Comparison of ENCODE assay signal across 7 mouse cellular contexts in the genomic region with DNA sequence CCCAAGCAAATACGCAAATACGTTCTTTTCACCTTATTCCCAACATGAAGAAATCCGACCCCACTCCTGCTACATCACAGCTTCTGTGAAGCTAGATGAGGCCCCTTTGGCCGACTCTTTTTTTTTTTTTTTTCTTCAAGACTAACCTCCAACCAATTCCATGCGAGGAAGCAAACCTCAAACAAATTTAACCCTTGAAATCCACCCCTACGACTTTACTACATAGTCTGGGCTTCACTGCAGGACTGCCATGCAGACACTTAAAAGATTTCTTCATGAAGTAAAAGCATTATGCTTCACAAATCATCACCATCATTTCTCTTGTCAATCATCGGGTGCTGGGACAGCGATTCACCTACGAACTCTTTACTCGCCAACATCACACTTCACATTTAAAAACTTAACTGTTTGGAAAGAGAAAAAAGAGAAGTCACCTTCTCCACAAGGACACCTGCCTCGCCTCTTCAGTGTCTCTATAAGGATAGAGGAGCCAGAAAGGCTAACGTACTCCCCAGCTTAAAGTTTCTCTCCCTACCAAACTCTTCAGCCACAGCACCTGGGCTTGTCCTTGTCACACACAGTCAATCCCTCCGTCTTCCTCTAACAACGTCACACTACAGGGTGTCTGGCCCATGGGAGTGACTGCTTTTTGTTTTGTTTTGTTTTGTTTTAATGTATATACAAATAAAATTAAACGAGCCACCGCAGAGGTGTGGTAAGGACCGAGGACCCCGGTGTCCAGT. TPM values are rescaled to one million over a fixed set of nuclear protein-coding genes. Genes with fewer than 3 reads are reported as not detected.
A peak's percentile ranks its signal among the peaks of the same experiment; 100 is the strongest.
DNase-seq lines count a peak whose midpoint lies in the region; ATAC-seq and TF ChIP-seq lines count a peak whose summit lies in the region.

No protein-coding gene starts in this region.

- TF ChIP-seq CTCF in testis, adult 2 months (IDR thresholded peaks at IDR 0.05; ENCODE audit: control insufficient read depth, insufficient read depth, insufficient replicate concordance, low read depth, low read length) = no peak
- TF ChIP-seq CTCF in olfactory bulb, adult 2 months (IDR thresholded peaks at IDR 0.05; ENCODE audit: insufficient read depth, low read depth, low read length) = no peak

- DNase-seq in testis, postnatal 10 days (ENCODE audit: low spot score) = no peak
- peak; percentile 39 for DNase-seq in limb, embryonic 10.5 days (ENCODE audit: low spot score)
- no peak for DNase-seq in urinary bladder, adult 2 months (ENCODE audit: low spot score)
- no peak for DNase-seq in MN1 (ENCODE audit: low spot score)

- ATAC-seq in embryonic facial prominence, embryonic 12.5 days (ENCODE audit: insufficient number of reproducible peaks, insufficient read depth, low FRiP score, low TSS enrichment) = peak; percentile 10; the same call in 1 of the 2 replicates

- H3K27me3 ChIP-seq in testis, adult 2 months (ENCODE audit: control insufficient read depth, insufficient read depth, low read length) = no peaks in the 10 kb centered on the region
- 0 out of 2 replicates have a peak, but pooled peaks cover 5% of the 10 kb centered on the region for H3K27me3 ChIP-seq in embryonic facial prominence, embryonic 12.5 days
- peaks cover 44% of the 10 kb centered on the region for H3K27me3 ChIP-seq in limb, embryonic 10.5 days (ENCODE audit: low read depth, poor library complexity, severe bottlenecking)

- H3K27ac ChIP-seq in testis, adult 2 months (ENCODE audit: control insufficient read depth, insufficient read depth, low read depth, low read length) = no peak overlapping the region
- no peak overlapping the region for H3K27ac ChIP-seq in embryonic facial prominence, embryonic 12.5 days
- no peak overlapping the region for H3K27ac ChIP-seq in limb, embryonic 10.5 days
- H3K27ac ChIP-seq in olfactory bulb, adult 2 months (ENCODE audit: insufficient read depth, low read depth, low read length) = no peak overlapping the region

- peak overlapping the region; percentile 99 for H3K4me3 ChIP-seq in testis, adult 2 months (ENCODE audit: control insufficient read depth, low read depth, low read length)
- peak overlapping the region; percentile 89 for H3K4me3 ChIP-seq in embryonic facial prominence, embryonic 12.5 days
- peak overlapping the region; percentile 87 for H3K4me3 ChIP-seq in limb, embryonic 10.5 days
- peak overlapping the region; percentile 99 for H3K4me3 ChIP-seq in olfactory bulb, adult 2 months (ENCODE audit: insufficient read depth, low read depth, low read length)

- H3K9me3 ChIP-seq in embryonic facial prominence, embryonic 12.5 days = no peaks in the 10 kb centered on the region
- no peaks in the 10 kb centered on the region for H3K9me3 ChIP-seq in limb, embryonic 10.5 days (replicated peaks)

- WGBS in embryonic facial prominence, embryonic 12.5 days = 8% methylated on average over 18 of the region's 18 CpGs
- WGBS in limb, embryonic 10.5 days = 9% methylated on average over 18 of the region's 18 CpGs
- 7% methylated on average over 18 of the region's 18 CpGs for WGBS in olfactory bulb, adult 2 months

- peaks cover 2% of the 10 kb centered on the region for H3K4me1 ChIP-seq in testis, adult 2 months (ENCODE audit: control insufficient read depth, insufficient read depth, low read length)
- peaks cover 14% of the 10 kb centered on the region for H3K4me1 ChIP-seq in embryonic facial prominence, embryonic 12.5 days
- peaks cover 26% of the 10 kb centered on the region for H3K4me1 ChIP-seq in limb, embryonic 10.5 days
- peaks cover 5% of the 10 kb centered on the region for H3K4me1 ChIP-seq in olfactory bulb, adult 2 months (ENCODE audit: control insufficient read depth, insufficient read depth, low read length)

- no peak for TF ChIP-seq POLR2A in testis, adult 2 months (IDR thresholded peaks at IDR 0.05; ENCODE audit: control insufficient read depth, low read depth, low read length)
- no peak; the same call in 1 of the 2 replicates for TF ChIP-seq POLR2A in olfactory bulb, adult 2 months (IDR thresholded peaks at IDR 0.05; ENCODE audit: insufficient read depth, low read depth, low read length)

- H3K36me3 ChIP-seq in testis, adult 2 months (ENCODE audit: control insufficient read depth, insufficient read depth, low read length) = no peaks in the 10 kb centered on the region
- no peaks in the 10 kb centered on the region for H3K36me3 ChIP-seq in embryonic facial prominence, embryonic 12.5 days
- no peaks in the 10 kb centered on the region for H3K36me3 ChIP-seq in limb, embryonic 10.5 days

- H3K9ac ChIP-seq in embryonic facial prominence, embryonic 12.5 days = peak overlapping the region; percentile 95

- H3K4me2 ChIP-seq in embryonic facial prominence, embryonic 12.5 days (replicated peaks) = peak overlapping the region; percentile 89

RNA-seq across cellular contexts. Expression of a gene that starts 1.6 kb away (rescaled TPM):
- 15.3 and 16.4 TPM in 2 replicates for polyA plus RNA-seq in testis, adult 2 months (2012; rRNA removed)
- 9.8 and 11.4 TPM in 2 replicates for polyA plus RNA-seq in embryonic facial prominence, embryonic 12.5 days (2016; fragmentation: Nextera tagmentation; extraction: Ambion mirVana)
- polyA plus RNA-seq in limb, embryonic 10.5 days (2016; fragmentation: Nextera tagmentation; extraction: Ambion mirVana) = 1.3 and 3.3 TPM in 2 replicates
- not detected in 2 replicates for polyA plus RNA-seq in olfactory bulb, adult 2 months (2012; ENCODE audit: insufficient read depth, insufficient read length, low replicate concordance, missing spikeins)
- polyA plus RNA-seq in urinary bladder, adult 2 months (2012; rRNA removed) = 19.9 TPM in 2 replicates
